40 mouse cellular contexts compared by ENCODE assay signal in genomic region chr13:54783235-54783634, GRCm38 (mm10). TPM values are rescaled to one million over a fixed set of nuclear protein-coding genes. Genes with fewer than 3 reads are reported as not detected.
"Had no signal": no experiment of that assay in that cellular context is flagged by ENCODE, and none has a peak within 500 bp of the region (broad histone marks: within the 10 kb centered on the region; RNA-seq: fewer than 3 reads in every experiment).

No protein-coding gene starts in this region.

- H3K9me3 ChIP-seq: heart, embryonic 10.5 days; heart, embryonic 12.5 days; hindbrain, embryonic 10.5 days; hindbrain, embryonic 12.5 days; hindbrain, embryonic 15.5 days; kidney, embryonic 15.5 days; limb, embryonic 13.5 days; limb, embryonic 15.5 days; liver, embryonic 12.5 days had no signal

- DNase-seq: gastrocnemius, postnatal 10 days; gastrocnemius, postnatal 36 days; heart, adult 11 months; heart, adult 2 months; heart, postnatal 10 days; heart, postnatal 4 days; kidney, adult 11 months; kidney, adult 2 months; kidney, adult 9 months; kidney, postnatal 14 days; kidney, postnatal 36 days; layer of hippocampus, adult 9-11 months; layer of hippocampus, postnatal 36 days; left cerebral cortex, postnatal 4 days had no signal

- H3K9ac ChIP-seq: heart, embryonic 12.5 days; hindbrain, embryonic 12.5 days; hindbrain, embryonic 15.5 days; kidney, embryonic 15.5 days; limb, embryonic 13.5 days; limb, embryonic 15.5 days; liver, embryonic 12.5 days; liver, embryonic 14.5 days had no signal

- H3K27ac ChIP-seq: gastrocnemius, adult 2 months; heart, adult 2 months; heart, embryonic 10.5 days; hindbrain, embryonic 10.5 days; hindbrain, embryonic 12.5 days; hindbrain, embryonic 15.5 days; hindbrain, postnatal 0 days; kidney, embryonic 15.5 days; kidney, postnatal 0 days; limb, embryonic 13.5 days; limb, embryonic 15.5 days; liver, embryonic 12.5 days; liver, embryonic 14.5 days had no signal

- ATAC-seq: hindbrain, postnatal 0 days; intestine, embryonic 16.5 days; liver, embryonic 12.5 days had no signal

- H3K4me2 ChIP-seq: heart, embryonic 12.5 days; hindbrain, embryonic 12.5 days; hindbrain, embryonic 15.5 days; kidney, embryonic 15.5 days; limb, embryonic 13.5 days; limb, embryonic 15.5 days; liver, embryonic 12.5 days had no signal

- H3K27me3 ChIP-seq: hindbrain, embryonic 15.5 days had no signal

- H3K4me1 ChIP-seq: heart, embryonic 10.5 days; hindbrain, embryonic 10.5 days; kidney, embryonic 15.5 days; liver, embryonic 12.5 days had no signal

- H3K36me3 ChIP-seq: heart, embryonic 10.5 days; heart, embryonic 12.5 days; hindbrain, embryonic 10.5 days; hindbrain, embryonic 12.5 days; hindbrain, embryonic 15.5 days; kidney, embryonic 15.5 days; limb, embryonic 13.5 days; limb, embryonic 15.5 days; liver, embryonic 12.5 days had no signal

- H3K4me3 ChIP-seq: gastrocnemius, adult 2 months; heart, adult 2 months; heart, embryonic 10.5 days; heart, embryonic 12.5 days; hindbrain, embryonic 10.5 days; hindbrain, embryonic 12.5 days; hindbrain, embryonic 15.5 days; kidney, embryonic 15.5 days; limb, embryonic 13.5 days; limb, embryonic 15.5 days; liver, embryonic 12.5 days had no signal

RNA-seq across cellular contexts. Expression of gene Eif4e1b, which starts 0.6 kb away (rescaled TPM):
- total RNA-seq: gastrocnemius, adult 2 months; gastrocnemius, postnatal 10 days; gastrocnemius, postnatal 36 days; heart, adult 2 months; heart, postnatal 10 days; heart, postnatal 25 days; heart, postnatal 4 days; hindbrain, postnatal 0 days; layer of hippocampus, adult 18-20 months; layer of hippocampus, postnatal 36 days; left cerebral cortex, adult 18-20 months; left cerebral cortex, adult 8-10 months; left cerebral cortex, postnatal 25 days; left cerebral cortex, postnatal 4 days; liver, adult 2 months had no signal
- polyA plus RNA-seq: gonadal fat pad, adult 2 months; heart, adult 2 months; heart, embryonic 10.5 days; heart, embryonic 12.5 days; heart, embryonic 14.5 days; heart, embryonic 16.5 days; hindbrain, embryonic 10.5 days; hindbrain, embryonic 12.5 days; hindbrain, embryonic 15.5 days; hindbrain, postnatal 0 days; intestine, embryonic 14.5 days; intestine, embryonic 16.5 days; kidney, adult 2 months; kidney, embryonic 15.5 days; kidney, postnatal 0 days; large intestine, adult 2 months; limb, embryonic 11.5 days; limb, embryonic 13.5 days; limb, embryonic 15.5 days; liver, adult 2 months; liver, embryonic 12.5 days; liver, embryonic 14.5 days had no signal

RNA-seq across cellular contexts. Expression of gene Sncb, which starts 16.8 kb away (rescaled TPM):
- total RNA-seq: gastrocnemius, adult 2 months; gastrocnemius, postnatal 36 days; heart, adult 2 months; heart, postnatal 10 days; heart, postnatal 25 days; heart, postnatal 4 days; liver, adult 2 months had no signal
- polyA plus RNA-seq: gonadal fat pad, adult 2 months; heart, embryonic 14.5 days; heart, embryonic 16.5 days; kidney, postnatal 0 days; limb, embryonic 11.5 days; limb, embryonic 13.5 days; liver, adult 2 months; liver, embryonic 12.5 days had no signal

RNA-seq across cellular contexts. Expression of gene Gprin1, which starts 33.6 kb away (rescaled TPM):
- total RNA-seq: gastrocnemius, adult 2 months; gastrocnemius, postnatal 36 days; heart, adult 2 months; heart, postnatal 25 days; liver, adult 2 months had no signal
- polyA plus RNA-seq: heart, adult 2 months; heart, embryonic 16.5 days; liver, adult 2 months had no signal
